Mouse (Mus musculus) lung, postnatal 0 days (tissue): ENCODE measurements around the gene Zfp784.

Source experiments
- CTCF ChIP-seq: IDR thresholded peaks from 2 replicates; pipeline ENCODE4 v1.5.1; 2016; ENCODE audit warnings: antibody characterized with exemption, mild to moderate bottlenecking
- EP300 ChIP-seq: IDR thresholded peaks from 2 replicates; pipeline ENCODE4 v1.6.1; 2016; ENCODE audit warnings: antibody characterized with exemption, mild to moderate bottlenecking, control low read depth

DNA sequence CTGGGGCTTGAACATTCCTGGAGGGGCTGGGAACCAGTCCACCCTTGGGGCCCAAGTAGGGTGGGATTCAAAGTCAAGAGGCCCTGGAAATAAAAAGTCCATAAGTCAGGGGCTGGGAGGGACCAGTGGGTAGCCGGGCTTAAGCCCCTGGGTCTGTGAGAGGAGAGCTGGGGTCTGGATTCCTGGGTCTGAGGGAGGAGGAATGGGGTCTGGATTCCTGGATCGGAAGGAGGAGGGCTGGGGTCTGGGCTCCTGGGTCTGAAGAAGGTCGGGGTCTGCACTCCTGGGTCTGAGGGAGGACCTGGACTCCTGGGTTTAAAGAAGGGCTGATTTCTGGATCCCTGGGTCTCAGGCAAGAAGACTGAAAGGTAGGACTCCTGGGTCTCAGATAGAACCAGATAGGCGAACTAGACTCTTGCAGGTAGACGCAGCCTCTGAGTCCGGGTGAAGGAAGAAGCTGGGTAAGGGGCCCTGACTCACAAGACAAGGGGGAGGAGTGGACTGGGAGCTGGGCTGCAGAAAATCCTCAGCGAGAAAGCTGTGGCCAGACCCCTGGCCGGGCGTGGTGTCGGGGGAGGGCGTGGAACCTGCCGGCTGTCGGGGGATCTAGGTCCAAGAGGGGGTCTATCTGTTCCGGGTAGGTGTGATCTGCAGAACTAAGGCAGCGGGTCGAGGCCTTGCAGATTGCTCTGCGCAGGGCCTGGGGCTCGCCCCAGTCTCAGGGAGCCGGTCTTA lies 42.8 kb downstream of the Zfp784 start:
- TF ChIP-seq CTCF (no peak), EP300 (no peak)
